Mouse (Mus musculus) right cerebral cortex, postnatal 10 days (tissue): ENCODE data around the gene Gm11020.
A peak's percentile ranks its signal among the peaks of the same experiment; 100 is the strongest.
"Not testable (repeated sequence)": the region's sequence is repeated elsewhere in the genome, so short reads cannot be mapped to it uniquely, and the experiment has no call there.

ENCODE experiments used
- DNase-seq, 2 experiments: peaks; one replicate each; pipeline ENCODE4 v3.0.0; 2021; ENCODE audit warnings: low spot score in 2 of 2

Gm11020 gene

DNA sequence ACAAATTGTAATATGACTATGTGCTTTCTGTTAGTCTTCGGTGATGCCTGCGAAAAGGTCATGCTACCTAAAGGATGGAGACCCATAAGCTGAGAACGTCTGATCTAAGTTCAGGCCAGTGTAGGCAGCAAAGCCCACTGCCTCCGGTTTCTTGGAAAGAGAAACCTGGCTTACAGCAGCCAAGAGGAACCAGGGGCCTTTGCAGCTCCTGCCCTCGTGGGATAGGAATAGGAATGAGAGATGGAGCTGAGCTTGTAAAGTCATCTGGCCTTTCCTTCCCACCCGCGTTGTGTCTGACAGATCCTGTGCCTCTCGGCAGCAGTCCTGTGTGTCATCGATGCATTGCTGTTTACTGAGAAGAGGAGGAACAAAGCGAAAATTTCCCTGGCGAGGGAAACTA is at the start of gene Gm11020:
Gene Gm11020 (plus strand): TSS at position 301 of the 400 bp plus-strand sequence.
- DNase-seq = not testable (repeated sequence)

DNA sequence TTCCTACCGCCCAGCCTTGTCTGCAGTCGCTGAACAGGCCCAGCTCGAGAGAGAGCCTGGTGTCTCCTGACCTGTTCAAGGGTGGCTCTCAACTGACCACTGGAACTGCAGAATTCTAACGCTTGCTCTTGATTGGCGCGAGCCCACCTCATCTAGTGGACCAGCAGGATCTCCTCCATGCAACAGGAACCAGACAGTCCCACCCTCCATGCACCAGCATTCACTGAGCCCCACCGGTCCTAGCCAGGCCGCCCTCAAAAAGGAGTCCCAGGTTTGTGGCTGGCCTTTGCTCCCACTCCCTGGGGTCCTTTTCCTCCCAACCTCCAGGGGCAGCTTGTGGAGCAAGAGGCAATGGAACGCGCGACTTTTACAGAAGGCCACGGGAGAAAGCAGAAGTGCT is 28.3 kb upstream of the Gm11020 start, which contains the start of gene Cmtm2a:
Gene Cmtm2a (minus strand): TSS at position 101 of the 400 bp plus-strand sequence.
- DNase-seq = not testable (repeated sequence)

DNA sequence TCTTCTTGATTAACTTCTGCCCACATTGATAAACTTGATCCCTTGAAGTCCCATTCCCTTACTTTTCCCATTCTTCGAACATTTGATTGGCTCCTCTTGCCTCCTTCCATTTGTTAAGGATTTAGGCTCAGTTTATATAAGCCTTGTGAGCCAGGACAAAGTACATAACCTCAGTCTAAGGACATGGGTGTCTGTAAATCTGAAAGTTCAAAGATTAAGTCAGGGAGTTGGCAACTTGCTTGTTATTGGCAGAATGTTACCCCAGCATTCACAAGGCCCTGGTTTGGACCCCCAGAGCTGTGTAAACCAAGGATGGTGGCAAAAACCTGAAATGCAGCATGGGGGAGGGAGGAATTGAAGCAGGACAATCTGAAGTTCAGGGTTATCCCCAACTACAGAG is 27.0 kb upstream of the Gm11020 start:
- no peak for DNase-seq

DNA sequence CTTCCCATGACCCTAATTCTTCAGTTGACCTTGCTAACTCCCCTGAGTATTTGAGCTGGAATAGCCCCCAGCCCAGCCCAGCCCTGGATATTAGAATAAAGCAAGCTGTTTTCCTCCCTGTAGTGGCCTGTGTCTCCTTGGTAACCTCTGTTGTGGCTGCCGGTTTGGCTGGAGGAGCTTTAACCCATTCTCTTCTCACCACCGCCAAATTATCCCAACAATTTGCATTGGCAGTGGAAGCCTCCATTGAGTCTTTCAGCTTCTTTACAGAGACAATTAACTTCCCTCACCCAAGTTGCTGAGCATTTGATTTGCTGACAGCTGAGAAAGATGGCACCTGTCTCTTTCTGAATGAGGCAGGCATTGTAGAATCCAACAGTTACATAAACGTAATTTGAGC is 19.8 kb upstream of the Gm11020 start:
- DNase-seq = peak; percentile 27 to 32

DNA sequence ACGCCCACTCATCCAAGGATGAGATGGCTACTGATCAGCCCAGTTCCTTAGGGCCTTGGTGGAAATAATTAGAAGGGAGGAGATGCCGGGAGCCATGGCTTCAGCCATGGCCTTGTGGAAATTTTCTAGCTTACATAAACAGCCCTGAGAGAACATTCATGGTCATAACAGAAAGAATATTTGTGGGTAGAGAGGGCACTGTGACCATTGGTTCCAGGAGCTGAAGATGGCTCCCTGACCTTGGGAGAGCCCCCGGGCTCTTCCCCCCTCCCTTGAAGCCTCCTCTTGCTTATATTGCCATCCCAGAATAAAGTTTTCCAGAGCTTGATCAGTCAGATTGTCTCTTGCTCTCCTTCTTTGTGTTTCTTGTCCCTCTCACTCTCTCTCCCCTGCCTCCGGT is 18.8 kb upstream of the Gm11020 start:
- DNase-seq = not testable (repeated sequence)

DNA sequence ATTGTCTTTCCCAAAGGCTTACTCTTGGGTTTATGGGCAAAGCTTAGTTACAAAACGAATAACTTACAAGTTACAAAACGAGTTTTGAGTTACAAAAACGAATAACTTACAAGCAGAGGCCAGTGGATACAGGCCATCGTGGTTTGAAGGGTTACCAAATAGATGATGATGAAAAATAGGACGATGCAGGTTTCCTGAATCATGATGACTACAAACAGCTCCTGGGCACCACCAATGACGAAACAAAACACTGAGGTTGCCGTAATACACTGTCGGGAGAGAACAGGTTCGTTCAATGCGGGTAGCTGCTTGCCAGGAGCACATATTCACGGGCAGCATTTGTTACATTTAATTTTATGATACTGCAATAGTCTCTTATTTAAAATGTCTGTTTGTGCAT is 16.4 kb upstream of the Gm11020 start:
- DNase-seq = no peak

DNA sequence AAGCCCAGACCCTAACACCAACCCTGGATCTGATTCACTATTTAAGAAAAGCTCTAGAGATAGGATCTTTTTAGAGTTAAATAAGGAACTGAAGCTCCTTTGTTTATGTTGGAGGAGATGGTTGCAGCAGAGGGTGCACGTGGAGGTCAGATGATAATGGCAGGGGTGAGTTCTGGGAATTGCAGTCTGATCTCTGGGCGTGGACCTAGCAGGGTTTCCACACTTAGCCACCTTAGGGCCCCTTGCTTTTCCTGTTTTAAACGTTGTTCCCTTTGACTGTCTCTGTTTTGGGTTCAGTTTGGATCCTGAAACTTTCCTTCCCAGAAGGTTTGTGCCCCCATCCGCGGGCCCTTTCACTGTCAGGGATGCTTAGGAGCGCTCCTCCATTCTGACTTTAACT is 13.0 kb upstream of the Gm11020 start:
- not testable (repeated sequence) for DNase-seq

DNA sequence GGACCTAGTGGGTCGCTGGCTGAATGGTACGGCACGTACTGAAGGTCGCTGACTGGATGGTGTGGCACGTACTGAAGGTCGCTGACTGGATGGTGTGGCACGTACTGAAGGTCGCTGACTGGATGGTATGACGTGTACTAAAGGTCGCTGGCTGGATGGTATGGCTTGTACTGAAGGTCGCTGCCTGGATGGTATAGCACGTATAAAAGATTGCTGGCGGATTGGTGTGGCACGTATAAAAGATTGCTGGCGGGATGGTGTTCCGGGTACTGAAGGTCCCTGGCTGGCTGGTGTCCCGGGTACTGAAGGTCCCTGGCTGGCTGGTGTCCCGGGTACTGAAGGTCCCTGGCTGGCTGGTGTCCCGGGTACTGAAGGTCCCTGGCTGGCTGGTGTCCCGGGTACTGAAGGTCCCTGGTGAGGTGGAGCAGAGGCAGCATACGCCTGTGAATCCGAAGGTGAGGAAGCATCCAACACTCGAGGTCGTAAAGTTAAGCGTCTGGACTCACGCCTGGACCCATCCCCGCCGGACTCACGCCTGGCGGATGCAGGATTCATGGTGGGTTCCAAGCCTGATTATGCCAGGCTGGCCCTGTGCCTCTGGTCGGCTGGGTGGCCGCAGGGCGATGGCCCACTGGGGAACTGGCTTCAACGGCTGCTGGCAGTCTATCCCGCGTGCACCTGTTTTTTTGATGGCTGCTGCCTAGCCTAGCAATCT is 11.8 kb upstream of the Gm11020 start, which contains the start of the genes Gm45711 and Cmtm1:
Gene Gm45711 (minus strand): TSS at position 641 of the 715 bp plus-strand sequence.
Gene Cmtm1 (minus strand): TSS at position 705 of the 715 bp plus-strand sequence.
- DNase-seq = peak; percentile 33 to 47

DNA sequence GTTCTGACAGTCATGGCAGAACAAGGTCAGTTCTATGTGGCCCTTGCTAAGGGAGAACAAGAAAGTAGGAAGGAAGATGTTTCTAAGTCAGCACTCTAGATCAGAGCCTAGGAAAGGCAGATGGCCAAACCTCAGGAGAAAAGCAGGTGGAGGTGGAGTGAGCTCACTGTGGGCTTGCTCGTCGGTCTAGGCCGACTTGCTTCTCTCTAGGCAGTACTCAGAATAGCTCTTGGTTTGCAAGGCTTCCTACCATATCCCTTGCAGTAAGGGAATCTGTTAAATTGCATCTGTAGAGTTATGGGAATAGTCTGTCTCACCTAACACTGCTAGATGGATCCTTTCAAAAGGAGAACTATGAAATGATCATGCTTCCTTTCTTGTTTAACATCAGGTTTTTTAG is 9.3 kb upstream of the Gm11020 start:
- DNase-seq = not testable (repeated sequence)

DNA sequence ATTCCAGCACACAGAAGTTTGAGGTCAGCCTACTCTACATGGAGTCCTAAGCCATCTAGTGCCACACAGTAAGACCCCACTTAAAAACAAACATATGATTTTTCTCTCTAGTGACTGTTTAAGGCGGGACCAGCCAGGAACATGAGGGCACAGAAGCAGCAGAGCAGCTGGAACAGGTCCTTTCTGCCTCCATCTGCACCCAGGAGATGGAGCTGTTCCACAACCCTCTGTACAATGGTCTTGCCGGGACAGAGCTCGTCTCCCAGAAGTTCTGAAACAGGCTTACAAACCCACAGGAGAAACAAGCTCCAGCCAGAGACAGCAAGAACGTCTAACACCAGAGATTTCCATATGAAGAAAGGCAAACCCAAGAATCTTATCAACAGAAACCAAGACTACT is 8.1 kb upstream of the Gm11020 start:
- DNase-seq = peak in 1 of 2 experiments; percentile 36

DNA sequence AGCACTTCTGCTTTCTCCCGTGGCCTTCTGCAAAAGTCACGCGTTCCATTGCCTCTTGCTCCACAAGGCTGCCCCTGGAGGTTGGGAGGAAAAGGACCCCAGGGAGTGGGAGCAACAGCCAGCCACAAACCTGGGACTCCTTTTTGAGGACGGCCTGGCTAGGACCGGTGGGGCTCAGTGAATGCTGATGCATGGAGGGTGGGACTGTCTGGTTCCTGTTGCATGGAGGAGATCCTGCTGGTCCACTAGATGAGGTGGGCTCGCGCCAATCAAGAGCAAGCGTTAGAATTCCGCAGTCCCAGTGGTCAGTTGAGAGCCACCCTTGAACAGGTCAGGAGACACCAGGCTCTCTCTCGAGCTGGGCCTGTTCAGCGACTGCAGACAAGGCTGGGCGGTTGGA is 563 bp downstream of the Gm11020 start, which contains the start of gene Cmtm2b:
Gene Cmtm2b (plus strand): TSS at position 301 of the 400 bp plus-strand sequence.
- DNase-seq = not testable (repeated sequence)

DNA sequence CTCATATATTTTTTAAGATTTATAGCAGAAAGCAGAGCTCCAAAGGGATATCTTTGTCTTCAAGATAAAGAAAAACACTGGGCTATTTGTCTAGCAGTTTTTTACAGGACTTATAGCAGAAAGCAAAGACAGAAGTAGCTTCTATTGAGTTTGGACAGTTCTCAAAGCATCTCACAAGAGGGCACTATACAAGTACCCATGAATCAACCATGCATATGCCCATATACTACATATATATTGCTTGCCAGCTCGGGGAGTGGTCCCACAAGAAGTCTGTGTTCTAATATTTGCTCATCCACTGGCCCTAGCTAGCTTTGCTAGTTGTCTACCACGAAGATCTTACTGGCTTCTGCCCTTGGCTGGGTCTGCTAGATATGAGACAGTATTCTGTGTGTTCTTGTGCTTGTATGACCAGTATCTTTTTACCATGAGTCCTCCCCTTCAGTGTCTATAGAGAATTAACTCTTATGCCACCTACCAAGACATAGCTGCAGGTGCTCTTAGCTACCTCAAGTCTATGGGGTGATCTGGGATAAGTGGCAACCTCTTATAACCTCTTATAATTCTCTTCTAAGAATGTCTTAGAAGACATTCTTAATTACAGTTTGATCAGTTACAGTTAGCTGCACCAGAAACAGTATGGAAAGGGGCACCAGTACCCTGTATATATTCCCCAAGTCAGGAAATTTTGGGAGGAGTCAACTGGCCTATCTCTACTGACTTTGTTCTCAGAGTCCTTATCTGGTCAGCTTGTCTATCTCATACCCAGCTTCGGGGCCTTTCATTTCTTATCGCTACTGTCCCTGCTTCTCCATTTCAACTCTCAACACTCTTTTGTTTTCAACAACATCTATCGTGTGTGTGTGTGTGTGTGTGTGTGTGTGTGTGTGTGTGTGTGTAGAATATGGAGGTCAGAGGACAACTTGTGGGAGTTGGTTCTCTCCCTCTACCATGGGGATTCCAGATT is 11.6 kb downstream of the Gm11020 start:
- peak in 1 of 2 experiments; percentile 7 for DNase-seq

DNA sequence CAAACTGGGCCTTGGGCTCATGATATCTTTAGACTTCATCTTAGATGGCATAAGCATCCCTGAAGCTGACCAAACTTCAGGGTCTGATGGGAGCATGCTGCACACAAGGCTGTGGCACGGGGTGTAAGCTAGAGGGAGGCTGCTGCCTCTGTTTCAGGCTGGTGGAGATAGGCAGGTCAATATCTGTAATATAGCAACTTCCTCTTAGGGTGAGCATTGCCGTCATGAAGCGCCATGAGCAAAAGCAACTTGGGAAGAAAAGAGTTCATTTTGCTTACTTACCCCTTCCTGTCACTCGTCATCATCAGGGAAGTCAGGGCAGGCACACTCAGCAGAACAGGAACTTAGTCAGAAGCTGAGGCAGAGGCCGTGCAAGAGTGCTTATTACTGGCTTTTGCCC is 12.4 kb downstream of the Gm11020 start:
- peak in 1 of 2 experiments; percentile 15 for DNase-seq

DNA sequence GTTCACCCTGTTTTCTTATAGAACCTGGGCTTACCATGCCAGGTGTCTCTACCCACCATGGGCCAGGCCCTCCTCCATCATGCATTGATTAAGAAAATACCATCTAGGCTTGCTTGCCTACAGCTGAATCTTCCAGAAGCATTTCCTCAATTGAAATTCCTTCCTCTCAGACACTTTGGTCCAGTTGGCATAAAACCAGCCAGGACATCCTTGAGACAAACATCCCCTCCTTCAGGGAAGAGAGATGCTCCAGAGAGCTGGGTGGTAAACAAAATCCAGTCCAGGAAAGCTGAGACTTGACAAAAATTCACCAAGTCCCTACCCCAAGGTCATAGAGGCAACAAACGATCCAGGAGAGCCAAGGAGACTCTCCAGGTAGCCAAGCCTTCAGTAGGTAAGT is 12.8 kb downstream of the Gm11020 start:
- peak in 1 of 2 experiments; percentile 10 for DNase-seq

DNA sequence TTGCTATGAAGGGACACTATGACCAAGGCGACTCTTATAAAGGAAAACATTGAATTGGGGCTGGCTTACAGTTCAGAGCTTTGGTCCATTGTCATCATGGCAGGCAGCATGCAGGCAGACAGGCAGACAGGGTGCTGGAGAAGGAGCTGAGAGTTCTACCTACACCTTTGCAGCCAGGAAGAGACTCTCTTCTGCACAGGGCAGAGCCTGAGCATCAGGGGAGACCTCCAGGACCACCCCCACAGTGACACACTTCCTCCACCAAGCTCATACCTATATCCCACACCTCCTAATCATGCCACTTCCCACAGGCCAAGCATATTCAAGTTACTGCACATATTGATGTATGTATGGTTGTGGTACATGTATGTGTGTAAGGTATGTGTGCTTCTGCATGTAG is 15.4 kb downstream of the Gm11020 start:
- DNase-seq = peak in 1 of 2 experiments; percentile 13

DNA sequence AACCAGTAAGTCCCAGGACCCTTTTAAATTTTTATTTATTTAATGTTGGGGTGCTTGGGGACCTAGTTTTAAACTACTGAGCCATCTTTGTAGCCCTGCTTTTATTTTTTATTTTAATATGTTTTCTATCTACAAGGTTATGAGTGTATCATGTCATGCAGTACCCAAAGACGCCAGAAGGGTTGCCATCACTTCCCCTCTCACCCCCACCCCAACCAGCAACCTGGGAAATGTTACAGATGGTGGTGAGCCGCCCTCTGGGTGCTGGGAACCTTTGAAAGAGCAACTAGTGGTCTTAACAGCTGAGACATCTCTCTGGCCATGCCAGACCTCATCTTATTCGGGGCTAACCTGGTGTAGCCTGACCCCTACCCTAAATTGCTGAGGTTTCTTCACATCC is 16.5 kb downstream of the Gm11020 start:
- DNase-seq = peak in 1 of 2 experiments; percentile 15

DNA sequence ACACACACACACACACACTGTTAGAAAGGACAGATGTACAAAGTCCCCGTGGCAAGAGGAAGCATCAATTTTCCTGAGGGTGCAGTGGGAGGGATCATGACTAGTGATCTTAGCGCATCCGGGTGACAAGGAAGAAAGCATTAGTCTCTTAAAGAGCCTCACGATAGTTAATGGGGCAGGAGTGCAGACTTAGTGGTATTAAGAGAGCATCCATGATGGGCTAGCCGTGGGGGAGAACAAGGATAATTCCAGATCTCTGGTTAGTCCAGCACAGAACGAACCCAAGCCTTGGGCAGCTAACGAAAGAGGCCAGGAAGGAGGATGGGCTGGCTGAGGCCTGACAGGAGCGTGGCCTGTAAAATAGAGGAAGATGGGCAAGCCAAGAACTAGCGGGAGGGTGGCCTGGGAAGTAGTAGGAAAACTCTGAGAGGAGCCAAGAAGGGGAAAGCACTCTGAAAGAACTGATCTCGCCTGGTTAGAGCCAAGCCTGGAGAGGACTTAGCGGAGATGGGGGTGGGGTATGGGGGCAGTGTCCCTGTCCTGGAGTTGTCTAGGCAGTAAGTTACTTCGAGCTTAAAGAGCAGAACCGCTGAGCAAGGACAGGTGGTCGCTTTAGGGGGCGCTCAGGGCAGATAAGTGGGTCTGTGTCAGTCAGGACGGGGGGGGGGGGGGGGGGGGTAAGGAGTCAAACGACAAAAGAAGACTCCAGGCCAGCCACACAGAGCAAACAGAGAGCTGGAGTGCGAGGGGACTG is 18.0 kb downstream of the Gm11020 start, which contains the start of gene Cmtm3:
Gene Cmtm3 (plus strand): TSS at position 182 of the 754 bp plus-strand sequence.
- peak; percentile 54 to 58 for DNase-seq

DNA sequence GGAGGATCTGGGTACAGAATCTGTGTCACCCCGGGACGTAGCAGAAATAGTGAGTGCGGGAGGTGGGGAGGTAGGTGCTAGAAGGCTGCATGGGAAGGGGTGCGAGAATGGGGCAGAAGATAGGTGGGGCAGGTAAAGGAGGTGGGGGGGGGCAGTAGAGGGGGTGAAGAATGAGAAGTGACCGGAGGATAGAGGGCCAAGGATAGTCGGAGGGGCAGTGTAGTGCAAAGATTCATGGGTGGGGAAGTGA is 18.5 kb downstream of the Gm11020 start:
- no peak for DNase-seq

DNA sequence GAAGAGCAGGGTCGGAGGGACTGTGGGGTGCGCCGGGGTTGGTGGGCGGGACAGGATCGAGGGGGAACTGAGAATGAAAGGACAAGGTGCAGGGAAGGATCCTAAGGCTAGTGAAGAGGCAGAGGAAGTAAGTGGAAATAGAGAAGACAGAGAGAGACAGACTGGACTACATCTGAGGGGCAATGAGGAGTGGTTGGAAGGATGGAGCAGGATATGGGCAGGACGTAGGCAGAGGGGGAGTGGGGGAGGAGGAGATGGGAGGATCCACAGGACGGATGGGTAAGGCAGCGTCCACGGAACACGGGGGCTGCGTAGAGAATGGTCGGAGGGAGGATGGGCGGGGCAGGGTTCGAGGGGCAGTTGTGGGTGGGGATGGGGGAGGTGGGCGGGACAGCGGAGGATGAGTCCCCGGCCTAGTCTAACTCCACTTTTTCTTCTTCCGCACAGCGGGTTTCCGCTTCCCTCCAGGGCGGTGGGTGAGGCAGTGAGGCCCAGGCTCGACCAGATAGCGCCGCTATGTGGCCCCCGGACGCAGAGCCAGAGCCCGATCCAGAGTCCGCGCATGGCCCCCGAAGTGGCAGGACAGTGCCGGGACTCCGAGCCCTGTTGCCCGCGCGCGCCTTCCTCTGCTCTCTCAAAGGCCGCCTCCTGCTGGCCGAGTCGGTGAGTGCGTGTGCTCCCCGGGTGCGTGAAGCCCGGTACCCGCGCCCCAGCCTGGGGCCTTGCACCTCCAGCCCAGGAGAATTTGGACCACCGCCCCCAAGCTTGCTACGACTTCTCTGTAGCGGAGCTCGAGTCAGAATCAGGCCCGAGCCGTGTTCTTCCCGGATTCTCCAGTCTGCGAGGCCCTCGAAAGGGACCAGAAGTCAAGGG is 19.1 kb downstream of the Gm11020 start:
- DNase-seq = peak; percentile 80 to 82

DNA sequence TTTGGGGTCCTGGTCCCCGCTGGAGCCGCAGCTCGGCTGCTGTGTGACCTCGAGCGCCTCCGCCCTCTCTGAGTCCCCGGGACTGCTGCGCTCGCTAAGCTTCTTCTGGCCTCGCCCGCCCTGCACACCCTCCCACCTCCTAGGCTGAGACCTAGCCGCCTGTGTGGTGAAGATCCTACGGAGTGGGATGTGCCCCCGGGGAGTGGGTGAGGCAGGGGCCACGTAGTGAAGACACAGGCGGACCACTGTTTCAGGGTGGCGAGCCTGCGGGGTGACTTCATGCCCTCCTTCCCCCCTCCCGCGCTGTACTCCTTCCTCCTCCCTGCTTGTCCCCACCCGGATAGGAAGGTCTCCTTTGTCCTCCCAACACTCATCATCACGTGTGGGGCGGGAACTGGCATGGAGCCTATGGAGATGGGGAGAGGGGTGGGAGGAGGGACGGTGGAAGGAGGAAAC is 19.8 kb downstream of the Gm11020 start:
- DNase-seq = peak; percentile 71 to 73

DNA sequence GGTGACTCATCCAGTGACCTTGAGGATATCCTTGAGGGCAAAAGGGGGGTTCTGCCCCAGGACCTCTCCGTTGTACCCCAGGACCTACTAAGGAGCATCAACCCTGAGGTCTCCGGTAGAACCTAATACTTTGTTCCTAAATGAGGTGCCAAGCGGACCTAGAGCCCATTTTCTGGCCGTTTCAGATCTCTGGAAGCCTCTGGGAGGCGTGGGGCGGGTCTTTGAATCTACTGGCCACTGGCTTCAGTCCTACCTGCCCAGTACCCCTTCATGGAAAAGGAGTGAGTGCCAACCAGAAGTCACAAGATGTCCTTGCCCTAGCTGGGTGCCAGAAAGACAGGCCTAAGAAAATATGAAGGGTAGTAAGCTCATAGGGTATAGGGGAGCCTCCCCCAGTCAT is 20.3 kb downstream of the Gm11020 start:
- DNase-seq = no peak
